Comparison of ENCODE assay signal across 17 mouse cellular contexts in the genomic region with DNA sequence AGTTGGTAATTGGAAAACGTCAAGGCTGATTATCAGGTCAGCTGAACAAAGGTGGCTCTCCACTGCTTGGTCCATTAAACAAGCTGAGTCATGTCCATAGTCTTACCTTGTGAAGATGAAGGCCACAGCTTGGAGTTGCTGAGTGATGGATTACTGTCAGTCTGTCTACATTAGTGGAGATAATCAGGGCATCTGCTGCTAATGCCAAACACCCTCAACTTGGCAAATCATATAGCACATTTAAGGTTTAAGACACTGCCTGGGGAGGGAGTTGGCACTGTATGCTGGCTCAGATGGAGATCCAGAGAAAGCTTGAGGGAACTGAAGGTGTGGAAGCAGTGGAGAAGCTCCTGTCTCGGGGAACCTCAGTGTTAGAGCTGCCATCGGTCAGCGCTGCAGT.
"Had no signal": no experiment of that assay in that cellular context is flagged by ENCODE, and none has a peak within 500 bp of the region (broad histone marks: within the 10 kb centered on the region; RNA-seq: fewer than 3 reads in every experiment).

No protein-coding gene starts in this region.

- ATAC-seq: hindbrain, postnatal 0 days; intestine, embryonic 16.5 days had no signal

- DNase-seq: gastrocnemius, adult 2 months; gastrocnemius, postnatal 10 days; gastrocnemius, postnatal 25 days; heart, adult 11 months; heart, adult 2 months; heart, postnatal 14 days; heart, postnatal 36 days; kidney, adult 11 months; kidney, adult 2 months; kidney, adult 9 months; kidney, postnatal 10 days; kidney, postnatal 25 days; kidney, postnatal 4 days; liver; liver, embryonic 13.5 days had no signal
